In genomic region chr10:112269481-112269880, GRCm38 (mm10) we compare ENCODE assay signal across 10 mouse cellular contexts. TPM values are rescaled to one million over a fixed set of nuclear protein-coding genes. Genes with fewer than 3 reads are reported as not detected.
A peak's percentile ranks its signal among the peaks of the same experiment; 100 is the strongest.
DNase-seq lines count a peak whose midpoint lies in the region; ATAC-seq lines count a peak whose summit lies in the region.
"Had no signal": no experiment of that assay in that cellular context is flagged by ENCODE, and none has a peak within 500 bp of the region (broad histone marks: within the 10 kb centered on the region; RNA-seq: fewer than 3 reads in every experiment).

No protein-coding gene starts in this region.

- no peak overlapping the region for H3K9ac ChIP-seq in heart, embryonic 16.5 days (ENCODE audit: low read length)
- peak overlapping the region; percentile 64 for H3K9ac ChIP-seq in forebrain, embryonic 16.5 days (replicated peaks; ENCODE audit: low read depth, low read length)
- H3K9ac ChIP-seq in midbrain, embryonic 13.5 days (replicated peaks): peak overlapping the region; percentile 68; the same call in 1 of the 2 replicates

- H3K27me3 ChIP-seq in heart, embryonic 16.5 days (ENCODE audit: control insufficient read depth, insufficient read depth, low read length): peaks cover 25% of the 10 kb centered on the region
- H3K27me3 ChIP-seq in embryonic facial prominence, embryonic 10.5 days (replicated peaks; ENCODE audit: low read depth, poor library complexity, severe bottlenecking): peaks cover 63% of the 10 kb centered on the region
- peaks cover 8% of the 10 kb centered on the region for H3K27me3 ChIP-seq in forebrain, embryonic 16.5 days (replicated peaks; ENCODE audit: control insufficient read depth, insufficient read depth, low read length)
- peaks cover 32% of the 10 kb centered on the region for H3K27me3 ChIP-seq in midbrain, embryonic 13.5 days

- 62% methylated on average over 3 of the region's 3 CpGs for WGBS in heart, embryonic 16.5 days
- WGBS in embryonic facial prominence, embryonic 10.5 days: 67% methylated on average over 3 of the region's 3 CpGs
- WGBS in forebrain, embryonic 16.5 days: 71% methylated on average over 3 of the region's 3 CpGs
- WGBS in midbrain, embryonic 13.5 days: 68% methylated on average over 3 of the region's 3 CpGs

- peak overlapping the region; percentile 65 for H3K4me3 ChIP-seq in heart, embryonic 16.5 days (ENCODE audit: low read length)
- H3K4me3 ChIP-seq in embryonic facial prominence, embryonic 10.5 days: peak overlapping the region; percentile 70
- peak overlapping the region; percentile 58 for H3K4me3 ChIP-seq in forebrain, embryonic 16.5 days (replicated peaks; ENCODE audit: low read length)
- H3K4me3 ChIP-seq in midbrain, embryonic 13.5 days (replicated peaks): peak overlapping the region; percentile 54

- no peaks in the 10 kb centered on the region for H3K9me3 ChIP-seq in heart, embryonic 16.5 days (replicated peaks; ENCODE audit: control insufficient read depth, low read length)
- no peaks in the 10 kb centered on the region for H3K9me3 ChIP-seq in embryonic facial prominence, embryonic 10.5 days
- H3K9me3 ChIP-seq in forebrain, embryonic 16.5 days (ENCODE audit: control insufficient read depth, low read length): no peaks in the 10 kb centered on the region
- no peaks in the 10 kb centered on the region for H3K9me3 ChIP-seq in midbrain, embryonic 13.5 days

- no peak for DNase-seq in heart, adult 8-10 months (ENCODE audit: low spot score)
- no peak for DNase-seq in embryonic facial prominence, embryonic 10.5 days (ENCODE audit: low spot score)
- DNase-seq in embryo, embryonic 11 days: no peak
- no peak for DNase-seq in right cerebral cortex, postnatal 14 days
- DNase-seq in ovary, postnatal 14 days (ENCODE audit: low spot score): no peak
- DNase-seq: thymus, postnatal 36 days had no signal

- H3K27ac ChIP-seq in heart, embryonic 16.5 days (ENCODE audit: low read length): no peak overlapping the region
- no peak overlapping the region for H3K27ac ChIP-seq in embryonic facial prominence, embryonic 10.5 days (replicated peaks)
- no peak overlapping the region for H3K27ac ChIP-seq in forebrain, embryonic 16.5 days (ENCODE audit: low read length)
- no peak overlapping the region for H3K27ac ChIP-seq in midbrain, embryonic 13.5 days

- no peaks in the 10 kb centered on the region for H3K36me3 ChIP-seq in heart, embryonic 16.5 days (ENCODE audit: control insufficient read depth, insufficient read depth)
- no peaks in the 10 kb centered on the region for H3K36me3 ChIP-seq in embryonic facial prominence, embryonic 10.5 days (replicated peaks)
- no peaks in the 10 kb centered on the region for H3K36me3 ChIP-seq in forebrain, embryonic 16.5 days (ENCODE audit: control insufficient read depth, insufficient read depth)
- no peaks in the 10 kb centered on the region for H3K36me3 ChIP-seq in midbrain, embryonic 13.5 days

- ATAC-seq in heart, embryonic 16.5 days (replicated peaks; ENCODE audit: extremely low read depth, insufficient read depth, low FRiP score): no peak
- no peak for ATAC-seq in forebrain, embryonic 16.5 days
- ATAC-seq in midbrain, embryonic 13.5 days: no peak
- ATAC-seq: CD4-positive, CD25-positive, alpha-beta regulatory T cell, adult 4 months had no signal

- H3K4me1 ChIP-seq in heart, embryonic 16.5 days (ENCODE audit: control insufficient read depth, insufficient read depth, low read length): 0 out of 2 replicates have a peak, but pooled peaks cover 5% of the 10 kb centered on the region
- peaks cover 25% of the 10 kb centered on the region for H3K4me1 ChIP-seq in embryonic facial prominence, embryonic 10.5 days
- peaks cover 18% of the 10 kb centered on the region for H3K4me1 ChIP-seq in forebrain, embryonic 16.5 days (replicated peaks; ENCODE audit: control insufficient read depth, insufficient read depth, low read length)
- H3K4me1 ChIP-seq in midbrain, embryonic 13.5 days (replicated peaks): peaks cover 18% of the 10 kb centered on the region

- H3K4me2 ChIP-seq in heart, embryonic 16.5 days (ENCODE audit: low read depth, low read length): peak overlapping the region; percentile 96
- peak overlapping the region; percentile 86 for H3K4me2 ChIP-seq in forebrain, embryonic 16.5 days (ENCODE audit: low read length)
- peak overlapping the region; percentile 83 for H3K4me2 ChIP-seq in midbrain, embryonic 13.5 days (replicated peaks)

RNA-seq across cellular contexts. Expression of gene Kcnc2, which starts 1.4 kb away (rescaled TPM):
- polyA plus RNA-seq in heart, embryonic 16.5 days (2015; fragmentation: Nextera tagmentation; extraction: Ambion mirVana): 1.4 and 2.1 TPM in 2 replicates
- under 1 TPM; 0.25 to 0.78 (median 0.38) TPM for total RNA-seq in heart, adult 8-10 months (2022)
- polyA plus RNA-seq in embryonic facial prominence, embryonic 10.5 days (2016; fragmentation: Nextera tagmentation; extraction: Ambion mirVana): 0.52 and 0.66 TPM in 2 replicates
- 5.7 and 7.8 TPM in 2 replicates for polyA plus RNA-seq in forebrain, embryonic 16.5 days (2015; fragmentation: Nextera tagmentation; extraction: Ambion mirVana)
- polyA plus RNA-seq in midbrain, embryonic 13.5 days (2015; fragmentation: Nextera tagmentation; extraction: Ambion mirVana): 3.3 and 4.1 TPM in 2 replicates
- polyA plus RNA-seq: CD4-positive, CD25-positive, alpha-beta regulatory T cell, adult 4 months had no signal
